Mouse (Mus musculus): ENCODE data around the gene Elf3. TPM values are rescaled to one million over a fixed set of nuclear protein-coding genes. Genes with fewer than 3 reads are reported as not detected.

Elf3 gene
- total RNA-seq, 1 experiment from 2014 or later, result not detected

- no peak for ATAC-seq (replicated peaks in 1 of 2; ENCODE audit: insufficient read depth in 1 of 2, low FRiP score in 2 of 2, low TSS enrichment in 1 of 2, low read depth in 1 of 2, poor library complexity in 2 of 2, severe bottlenecking in 2 of 2)
These were observed 53.9 kb downstream of the Elf3 start for GRCm38 (mm10) chr1:135204196-135205126.

Other genes with a start within 250 kb of the Elf3 start
- not detected in 2 replicates for gene Lgr6, start 153.3 kb downstream of the Elf3 start, total RNA-seq (2017)
- gene Ptpn7, start 125.9 kb downstream of the Elf3 start, total RNA-seq (2017), result 78.6 and 80.0 TPM in 2 replicates
- gene Arl8a, start 111.7 kb downstream of the Elf3 start, total RNA-seq (2017), result 22.3 and 24.4 TPM in 2 replicates
- not detected in 2 replicates for gene Gpr37l1, start 90.9 kb downstream of the Elf3 start, total RNA-seq (2017)
- 31.6 and 57.2 TPM in 2 replicates for gene Rnpep, start 25.5 kb upstream of the Elf3 start, total RNA-seq (2017)
- gene Timm17a, start 55.2 kb upstream of the Elf3 start, total RNA-seq (2017), result 25.2 and 42.1 TPM in 2 replicates
- not detected in 2 replicates for gene Lmod1, start 66.2 kb upstream of the Elf3 start, total RNA-seq (2017)
- not detected in 2 replicates for gene Shisa4, start 116.7 kb upstream of the Elf3 start, total RNA-seq (2017)
- 36.1 and 61.9 TPM in 2 replicates for gene Ipo9, start 171.9 kb upstream of the Elf3 start, total RNA-seq (2017)